ENCODE assay signal across 32 mouse cellular contexts in genomic region chr5:149622152-149622551, GRCm38 (mm10). TPM values are rescaled to one million over a fixed set of nuclear protein-coding genes. Genes with fewer than 3 reads are reported as not detected.
A peak's percentile ranks its signal among the peaks of the same experiment; 100 is the strongest.
DNase-seq lines count a peak whose midpoint lies in the region; ATAC-seq lines count a peak whose summit lies in the region.
"Had no signal": no experiment of that assay in that cellular context is flagged by ENCODE, and none has a peak within 500 bp of the region (broad histone marks: within the 10 kb centered on the region; RNA-seq: fewer than 3 reads in every experiment).

No protein-coding gene starts in this region.

- H3K9ac ChIP-seq in forebrain, embryonic 12.5 days = peak overlapping the region; percentile 8; the same call in 1 of the 2 replicates
- H3K9ac ChIP-seq in forebrain, embryonic 13.5 days = no peak overlapping the region
- H3K9ac ChIP-seq in limb, embryonic 13.5 days = 0 out of 2 replicates have a peak overlapping the region, but pooled peaks have one; percentile 1
- H3K9ac ChIP-seq: embryonic facial prominence, embryonic 13.5 days; heart, embryonic 12.5 days; liver, postnatal 0 days; midbrain, embryonic 15.5 days; neural tube, embryonic 15.5 days; stomach, embryonic 15.5 days had no signal

- DNase-seq in limb, embryonic 10.5 days (ENCODE audit: low spot score) = no peak
- peak; percentile 45 for DNase-seq in brain, adult 2 months (ENCODE audit: low read depth, low spot score)
- peak; percentile 38 for DNase-seq in kidney, postnatal 14 days
- no peak for DNase-seq in testis, postnatal 10 days (ENCODE audit: low spot score)
- no peak for DNase-seq in spleen, adult 18-20 months
- DNase-seq: adrenal gland, adult 2 months; cerebellum, adult 18-20 months; cerebellum, postnatal 14 days; embryo, embryonic 11 days; gastrocnemius, postnatal 25 days; heart, adult 18-20 months; heart, postnatal 10 days; liver, postnatal 0 days; right cerebral cortex, adult 18-20 months; right cerebral cortex, postnatal 4 days; thymus, adult 18-20 months had no signal

- no peak overlapping the region for H3K4me3 ChIP-seq in forebrain, embryonic 12.5 days (replicated peaks)
- no peak overlapping the region for H3K4me3 ChIP-seq in forebrain, embryonic 13.5 days
- H3K4me3 ChIP-seq in limb, embryonic 13.5 days = no peak overlapping the region
- no peak overlapping the region for H3K4me3 ChIP-seq in limb, embryonic 10.5 days
- H3K4me3 ChIP-seq: embryonic facial prominence, embryonic 13.5 days; erythroblast, embryonic 14.5 days; heart, embryonic 12.5 days; hindbrain, embryonic 10.5 days; layer of hippocampus, adult 2 months; megakaryocyte, embryonic 14.5 days; midbrain, embryonic 15.5 days; myocyte; neural tube, embryonic 15.5 days; stomach, embryonic 15.5 days had no signal

- H3K27ac ChIP-seq in forebrain, embryonic 12.5 days = no peak overlapping the region
- no peak overlapping the region for H3K27ac ChIP-seq in forebrain, embryonic 13.5 days
- H3K27ac ChIP-seq in limb, embryonic 13.5 days = no peak overlapping the region
- H3K27ac ChIP-seq in limb, embryonic 10.5 days = no peak overlapping the region
- H3K27ac ChIP-seq: embryonic facial prominence, embryonic 13.5 days; hindbrain, embryonic 10.5 days; layer of hippocampus, adult 2 months; midbrain, embryonic 15.5 days; neural tube, embryonic 15.5 days; stomach, embryonic 15.5 days had no signal

- H3K4me1 ChIP-seq in forebrain, embryonic 12.5 days = no peaks in the 10 kb centered on the region
- no peaks in the 10 kb centered on the region for H3K4me1 ChIP-seq in forebrain, embryonic 13.5 days
- no peaks in the 10 kb centered on the region for H3K4me1 ChIP-seq in limb, embryonic 13.5 days
- H3K4me1 ChIP-seq in limb, embryonic 10.5 days = no peaks in the 10 kb centered on the region
- H3K4me1 ChIP-seq: embryonic facial prominence, embryonic 13.5 days; hindbrain, embryonic 10.5 days; midbrain, embryonic 15.5 days; neural tube, embryonic 15.5 days; stomach, embryonic 15.5 days had no signal

- 77% methylated on average over 7 of the region's 7 CpGs for WGBS in forebrain, embryonic 12.5 days
- 83% methylated on average over 7 of the region's 7 CpGs for WGBS in forebrain, embryonic 13.5 days
- WGBS in limb, embryonic 13.5 days = 45% methylated on average over 7 of the region's 7 CpGs
- WGBS in limb, embryonic 10.5 days = 76% methylated on average over 7 of the region's 7 CpGs

- no peak overlapping the region for H3K4me2 ChIP-seq in forebrain, embryonic 12.5 days
- no peak overlapping the region for H3K4me2 ChIP-seq in forebrain, embryonic 13.5 days
- no peak overlapping the region for H3K4me2 ChIP-seq in limb, embryonic 13.5 days (replicated peaks)
- H3K4me2 ChIP-seq: embryonic facial prominence, embryonic 13.5 days; heart, embryonic 12.5 days; liver, embryonic 11.5 days; midbrain, embryonic 15.5 days; neural tube, embryonic 15.5 days; stomach, embryonic 15.5 days had no signal

- ATAC-seq in forebrain, embryonic 12.5 days (ENCODE audit: low FRiP score) = no peak
- ATAC-seq in forebrain, embryonic 13.5 days = no peak
- no peak for ATAC-seq in limb, embryonic 13.5 days (ENCODE audit: low FRiP score, low read depth)
- ATAC-seq: forebrain, embryonic 14.5 days; inflammation-experienced regulatory T-cells, adult 6 months; liver, postnatal 0 days; midbrain, embryonic 15.5 days had no signal

- no peaks in the 10 kb centered on the region for H3K27me3 ChIP-seq in forebrain, embryonic 12.5 days
- H3K27me3 ChIP-seq in forebrain, embryonic 13.5 days = no peaks in the 10 kb centered on the region
- no peaks in the 10 kb centered on the region for H3K27me3 ChIP-seq in limb, embryonic 13.5 days
- H3K27me3 ChIP-seq in limb, embryonic 10.5 days (ENCODE audit: low read depth, poor library complexity, severe bottlenecking) = no peaks in the 10 kb centered on the region
- H3K27me3 ChIP-seq: embryonic facial prominence, embryonic 13.5 days; heart, embryonic 12.5 days; megakaryocyte, embryonic 14.5 days; midbrain, embryonic 15.5 days; neural tube, embryonic 15.5 days; stomach, embryonic 15.5 days had no signal

- H3K9me3 ChIP-seq in forebrain, embryonic 12.5 days = no peaks in the 10 kb centered on the region
- H3K9me3 ChIP-seq in forebrain, embryonic 13.5 days (replicated peaks) = no peaks in the 10 kb centered on the region
- no peaks in the 10 kb centered on the region for H3K9me3 ChIP-seq in limb, embryonic 13.5 days
- H3K9me3 ChIP-seq in limb, embryonic 10.5 days (replicated peaks) = no peaks in the 10 kb centered on the region
- H3K9me3 ChIP-seq: embryonic facial prominence, embryonic 13.5 days; heart, embryonic 12.5 days; hindbrain, embryonic 10.5 days; megakaryocyte, embryonic 14.5 days; midbrain, embryonic 15.5 days; neural tube, embryonic 15.5 days; stomach, embryonic 15.5 days had no signal

- H3K36me3 ChIP-seq in forebrain, embryonic 12.5 days (replicated peaks) = peaks cover 98% of the 10 kb centered on the region
- H3K36me3 ChIP-seq in forebrain, embryonic 13.5 days (ENCODE audit: poor library complexity, severe bottlenecking) = peaks cover 100% of the 10 kb centered on the region
- H3K36me3 ChIP-seq in limb, embryonic 13.5 days = peaks cover 95% of the 10 kb centered on the region
- peaks cover 100% of the 10 kb centered on the region for H3K36me3 ChIP-seq in limb, embryonic 10.5 days

RNA-seq across cellular contexts. Expression of gene Hsph1, which starts 14.0 kb away (rescaled TPM):
- 123 and 129 TPM in 2 replicates for polyA plus RNA-seq in forebrain, embryonic 12.5 days (2016; fragmentation: Nextera tagmentation; extraction: Ambion mirVana)
- 108 and 109 TPM in 2 replicates for polyA plus RNA-seq in forebrain, embryonic 13.5 days (2015; fragmentation: Nextera tagmentation; extraction: Ambion mirVana)
- polyA plus RNA-seq in limb, embryonic 13.5 days (2015; fragmentation: Nextera tagmentation; extraction: Ambion mirVana) = 57.9 and 72.5 TPM in 2 replicates
- polyA plus RNA-seq in limb, embryonic 10.5 days (2016; fragmentation: Nextera tagmentation; extraction: Ambion mirVana) = 129 and 164 TPM in 2 replicates

RNA-seq across cellular contexts. Expression of gene B3glct, which starts 55.9 kb away (rescaled TPM):
- 16.4 TPM in 2 replicates for polyA plus RNA-seq in forebrain, embryonic 12.5 days (2016; fragmentation: Nextera tagmentation; extraction: Ambion mirVana)
- polyA plus RNA-seq in forebrain, embryonic 13.5 days (2015; fragmentation: Nextera tagmentation; extraction: Ambion mirVana) = 12.4 and 12.8 TPM in 2 replicates
- 15.6 and 15.7 TPM in 2 replicates for polyA plus RNA-seq in limb, embryonic 13.5 days (2015; fragmentation: Nextera tagmentation; extraction: Ambion mirVana)
- 20.4 and 21.1 TPM in 2 replicates for polyA plus RNA-seq in limb, embryonic 10.5 days (2016; fragmentation: Nextera tagmentation; extraction: Ambion mirVana)

Comparison
In these comparisons a context has a peak if more than half of its experiments do, and no peak if none do; other contexts are left out.
1. DNase-seq: peak in brain, adult 2 months (single experiment) and kidney, postnatal 14 days (single experiment); none in limb, embryonic 10.5 days (single experiment), testis, postnatal 10 days (single experiment) and spleen, adult 18-20 months (0 of 2).